Mouse (Mus musculus) heart, adult 2 months (tissue): ENCODE measurements at regions not wholly inside any gene's neighbourhood (a gene's known extent, or its start where the extent isn't known, plus 50 kb on each side); places are given as distances from the start of the nearest gene placed in this dataset.

Source experiments
- CTCF ChIP-seq: fragments of 200-600 bp; IDR thresholded peaks from 2 replicates; pipeline ENCODE4 v1.8.1; 2022; ENCODE audit warnings: antibody characterized with exemption, mild to moderate bottlenecking, moderate library complexity
- EP300 ChIP-seq: fragments of 200-500 bp; IDR thresholded peaks from 2 replicates; pipeline ENCODE4 v1.6.1; 2011; ENCODE audit warnings: low read depth, low read length, control low read depth; ENCODE audit not compliant: insufficient read depth

GRCm38 (mm10) chr3:151997111-151997510 is 159.7 kb upstream of the Ptgfr start:
- TF ChIP-seq CTCF: no peak
- TF ChIP-seq EP300: no peak
